Mouse (Mus musculus) testis, adult 2 months (tissue): ENCODE data around the gene Inpp5f.

ENCODE experiments used
- CTCF ChIP-seq: fragments of 200-500 bp; IDR thresholded peaks from 2 replicates; pipeline ENCODE4 v1.5.1; 2012; ENCODE audit warnings: low read depth, mild to moderate bottlenecking, inconsistent platforms, low read length, moderate library complexity; ENCODE audit not compliant: control insufficient read depth, insufficient read depth, insufficient replicate concordance
- POLR2A ChIP-seq: fragments of 200-500 bp; IDR thresholded peaks from 2 replicates; pipeline ENCODE4 v1.6.1; 2012; ENCODE audit warnings: low read depth, mild to moderate bottlenecking, inconsistent platforms, low read length, moderate library complexity; ENCODE audit not compliant: control insufficient read depth

GRCm38 (mm10) chr7:128613578-128613977 lies 2.5 kb downstream of the Inpp5f start:
- no peak for TF ChIP-seq CTCF
- TF ChIP-seq POLR2A: no peak
